Mouse (Mus musculus) testis, postnatal 10 days (tissue): Measurements from ENCODE around the gene Pim2.

Experiments
- DNase-seq: peaks from one replicate; pipeline ENCODE4 v3.0.0; 2021; ENCODE audit warnings: low spot score

The Pim2 gene

GRCm38 (mm10) chrX:7878007-7878419 is at the start of gene Pim2:
Pim2 (plus strand) TSS chrX:7878262.
- peak; percentile 78 for DNase-seq

- DNase-seq = no peak
Observed at GRCm38 (mm10) chrX:7837146-7837545, 40.9 kb upstream of the Pim2 start.

GRCm38 (mm10) chrX:7840842-7841162 is 37.3 kb upstream of the Pim2 start:
- no peak for DNase-seq

GRCm38 (mm10) chrX:7841163-7842162 is 36.6 kb upstream of the Pim2 start, which contains the start of gene Otud5:
Otud5 (plus strand) TSS chrX:7841364.
- peak; percentile 95 for DNase-seq

GRCm38 (mm10) chrX:7842318-7842717 is 35.7 kb upstream of the Pim2 start:
- peak; percentile 62 for DNase-seq

- no peak for DNase-seq
Observed at GRCm38 (mm10) chrX:7847845-7848244, 30.2 kb upstream of the Pim2 start.

GRCm38 (mm10) chrX:7854578-7854977 is 23.5 kb upstream of the Pim2 start:
- peak; percentile 52 for DNase-seq

GRCm38 (mm10) chrX:7859191-7859753 is 18.8 kb upstream of the Pim2 start:
- DNase-seq = no peak

GRCm38 (mm10) chrX:7863181-7863580 is 14.9 kb upstream of the Pim2 start:
- DNase-seq = no peak

- DNase-seq = no peak
Observed at GRCm38 (mm10) chrX:7864551-7864950, 13.5 kb upstream of the Pim2 start.

GRCm38 (mm10) chrX:7865343-7865742 is 12.7 kb upstream of the Pim2 start:
- DNase-seq = no peak

- DNase-seq = no peak
Observed at GRCm38 (mm10) chrX:7865786-7866185, 12.3 kb upstream of the Pim2 start.

- no peak for DNase-seq
Observed at GRCm38 (mm10) chrX:7867141-7867540, 10.9 kb upstream of the Pim2 start.

- no peak for DNase-seq
Observed at GRCm38 (mm10) chrX:7868506-7868905, 9.6 kb upstream of the Pim2 start.

- DNase-seq = no peak
Observed at GRCm38 (mm10) chrX:7869826-7870225, 8.2 kb upstream of the Pim2 start.

GRCm38 (mm10) chrX:7878495-7878894 is 433 bp downstream of the Pim2 start:
- DNase-seq = no peak

GRCm38 (mm10) chrX:7879819-7880218 is 1.8 kb downstream of the Pim2 start:
- peak; percentile 60 for DNase-seq

GRCm38 (mm10) chrX:7883841-7884567 is 5.9 kb downstream of the Pim2 start, which contains the start of gene Slc35a2:
Slc35a2 (plus strand) TSS chrX:7884028.
- peak; percentile 85 for DNase-seq

GRCm38 (mm10) chrX:7898211-7898610 is 20.1 kb downstream of the Pim2 start:
- no peak for DNase-seq

- peak; percentile 84 for DNase-seq
Observed at GRCm38 (mm10) chrX:7898880-7899874, 21.1 kb downstream of the Pim2 start, which contains the start of the genes Pqbp1 and Timm17b. Pqbp1 (minus strand) TSS chrX:7899269. Timm17b (plus strand) TSS chrX:7899357.

GRCm38 (mm10) chrX:7904441-7904840 is 26.4 kb downstream of the Pim2 start:
- no peak for DNase-seq
